Mouse (Mus musculus) ES-E14 (cell line): ENCODE measurements around the gene Prokr2. TPM values are rescaled to one million over a fixed set of nuclear protein-coding genes. Genes with fewer than 3 reads are reported as not detected.

Source experiments
- DNase-seq: peaks from one replicate; pipeline ENCODE4 v3.0.0-alpha.2; 2013; ENCODE audit warnings: low read depth, low spot score
- H3K27ac ChIP-seq: 2 replicates; pipeline ENCODE4 v1.5.1; 2012; ENCODE audit warnings: low read depth, mild to moderate bottlenecking, low read length, moderate library complexity, mixed read lengths; ENCODE audit not compliant: poor library complexity, insufficient read depth, severe bottlenecking
- H3K36me3 ChIP-seq: 2 replicates; pipeline ENCODE4 v1.6.1; 2012; ENCODE audit warnings: mild to moderate bottlenecking, low read length, moderate library complexity, mixed read lengths; ENCODE audit not compliant: control insufficient read depth, poor library complexity, insufficient read depth, severe bottlenecking
- H3K4me1 ChIP-seq, 2 experiments: fragments of 150-350 bp in 1 of 2; sonication (generic) in 1 of 2; 2 replicates each; pipeline ENCODE4 v1.6.1; 2012; ENCODE audit warnings: low read length in 2 of 2, mild to moderate bottlenecking in 1 of 2, mixed read lengths in 1 of 2; ENCODE audit not compliant: control insufficient read depth in 2 of 2, insufficient read depth in 2 of 2, poor library complexity in 1 of 2
- H3K4me3 ChIP-seq, 2 experiments: fragments of 150-350 bp in 1 of 2; sonication (generic) in 1 of 2; 2 replicates each; pipeline ENCODE4 v1.5.1; 2012; ENCODE audit warnings: low read length in 2 of 2, low read depth in 1 of 2, mild to moderate bottlenecking in 1 of 2, mixed read lengths in 1 of 2; ENCODE audit not compliant: insufficient read depth in 1 of 2, poor library complexity in 1 of 2, severe bottlenecking in 1 of 2
- H3K9ac ChIP-seq: 2 replicates; pipeline ENCODE4 v1.6.1; 2012; ENCODE audit warnings: low read depth, mild to moderate bottlenecking, low read length, mixed read lengths; ENCODE audit not compliant: poor library complexity, insufficient read depth, severe bottlenecking
- H3K9me3 ChIP-seq: fragments of 150-350 bp; sonication (generic); 2 replicates; pipeline ENCODE4 v1.6.1; 2012; ENCODE audit warnings: low read depth, mild to moderate bottlenecking, low read length; ENCODE audit not compliant: control insufficient read depth, insufficient read depth
- CHD2 ChIP-seq: IDR thresholded peaks from 2 replicates; pipeline ENCODE4 v1.6.1; 2014; ENCODE audit warnings: mild to moderate bottlenecking, low read depth, low read length, inconsistent platforms
- HCFC1 ChIP-seq: IDR thresholded peaks from 2 replicates; pipeline ENCODE4 v1.6.1; 2012; ENCODE audit warnings: low read length, inconsistent platforms, borderline replicate concordance; ENCODE audit not compliant: insufficient read depth
- MAFK ChIP-seq: IDR thresholded peaks from 2 replicates; pipeline ENCODE4 v1.6.1; 2014; ENCODE audit warnings: mild to moderate bottlenecking, low read depth, low read length, inconsistent platforms; ENCODE audit not compliant: insufficient read depth
- ZC3H11A ChIP-seq: IDR thresholded peaks from 2 replicates; pipeline ENCODE4 v1.6.1; 2012; ENCODE audit warnings: low read depth, mild to moderate bottlenecking, inconsistent platforms, low read length, borderline replicate concordance
- ZNF384 ChIP-seq: IDR thresholded peaks from 2 replicates; pipeline ENCODE4 v1.6.1; 2012; ENCODE audit warnings: low read depth, low read length, inconsistent platforms
- in situ Hi-C, 2 experiments: fragments of 600-800 bp; cut with MboI; formaldehyde crosslinking; loops; one replicate each; pipeline ENCODE4 v1.15.1; 2025; ENCODE audit warnings: low sequenced_read_pairs in 2 of 2, inconsistent platforms in 1 of 2; ENCODE audit not compliant: unreplicated experiment in 2 of 2
- total RNA-seq: library from RNA; depleted of rRNA; stranded (reverse); fragments of 300-350 nt; gene quantifications from 2 replicates; pipeline ENCODE4 v1.2.3, GENCODE M21; 2012

Prokr2 gene
- total RNA-seq, 1 experiment, result 0.22 TPM

GRCm38 (mm10) chr2:132368433-132368832, 16.8 kb downstream of the Prokr2 start:
- H3K27ac ChIP-seq, result no peak overlapping the region
- in situ Hi-C loops, result no loop called here
- no peaks in the 10 kb centered on the region for H3K36me3 ChIP-seq
- H3K4me3 ChIP-seq, result no peak overlapping the region
- H3K4me1 ChIP-seq, result no peaks in the 10 kb centered on the region
- H3K9me3 ChIP-seq, result no peaks in the 10 kb centered on the region
- DNase-seq, result no peak
- TF ChIP-seq ZC3H11A, result no peak
- no peak overlapping the region for H3K9ac ChIP-seq

GRCm38 (mm10) chr2:132343846-132344245, 41.4 kb downstream of the Prokr2 start:
- no peak overlapping the region for H3K9ac ChIP-seq
- no peaks in the 10 kb centered on the region for H3K36me3 ChIP-seq
- H3K4me1 ChIP-seq, result no peaks in the 10 kb centered on the region
- H3K9me3 ChIP-seq, result no peaks in the 10 kb centered on the region
- no peak overlapping the region for H3K4me3 ChIP-seq
- no peak overlapping the region for H3K27ac ChIP-seq
- no peak for DNase-seq
- TF ChIP-seq HCFC1 (no peak), ZNF384 (no peak), ZC3H11A (no peak), MAFK (no peak), CHD2 (no peak)
- in situ Hi-C loops, result no loop called here

DNA sequence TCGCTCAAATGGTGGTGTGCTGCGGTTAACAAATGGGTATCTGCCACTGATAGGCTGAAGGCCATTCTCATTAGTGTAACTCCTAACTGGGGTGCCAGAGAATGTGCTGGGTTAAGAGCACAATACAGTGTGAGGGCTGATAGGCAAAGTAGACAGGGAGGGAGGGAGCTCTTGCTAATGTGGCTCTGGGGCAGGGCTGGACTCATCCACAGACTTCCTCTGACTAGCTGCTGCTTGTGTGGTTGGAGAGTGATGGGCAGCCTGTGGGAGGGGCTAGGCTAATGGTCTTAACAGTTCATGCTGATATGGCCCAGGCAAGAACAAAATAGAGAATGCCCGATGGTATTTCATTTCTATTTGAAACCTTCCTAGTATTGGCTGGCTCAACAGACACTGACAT, 44.0 kb downstream of the Prokr2 start:
- Histone ChIP-seq H3K27ac (no peak overlapping the region), H3K9ac (no peak overlapping the region), H3K4me3 (no peak overlapping the region), H3K36me3 (no peaks in the 10 kb centered on the region), H3K9me3 (no peaks in the 10 kb centered on the region), H3K4me1 (no peaks in the 10 kb centered on the region)
- no peak for DNase-seq
- in situ Hi-C loops, result no loop called here
- no peak for TF ChIP-seq ZNF384
- no peak for TF ChIP-seq HCFC1
- no peak for TF ChIP-seq ZC3H11A
- no peak for TF ChIP-seq MAFK
- TF ChIP-seq CHD2, result no peak

GRCm38 (mm10) chr2:132340350-132340749, 44.9 kb downstream of the Prokr2 start:
- H3K27ac ChIP-seq, result no peak overlapping the region
- in situ Hi-C loops, result no loop called here
- no peak for TF ChIP-seq ZC3H11A
- no peak for TF ChIP-seq ZNF384
- no peak for TF ChIP-seq CHD2
- TF ChIP-seq HCFC1, result no peak
- no peak for TF ChIP-seq MAFK
- H3K36me3 ChIP-seq, result no peaks in the 10 kb centered on the region
- no peak overlapping the region for H3K9ac ChIP-seq
- no peak overlapping the region for H3K4me3 ChIP-seq
- H3K4me1 ChIP-seq, result no peaks in the 10 kb centered on the region
- no peaks in the 10 kb centered on the region for H3K9me3 ChIP-seq
- no peak for DNase-seq

GRCm38 (mm10) chr2:132337202-132337601, 48.0 kb downstream of the Prokr2 start:
- TF ChIP-seq HCFC1 (no peak), MAFK (no peak), ZC3H11A (no peak), CHD2 (no peak), ZNF384 (no peak)
- no peak overlapping the region for H3K27ac ChIP-seq
- in situ Hi-C loops, result no loop called here

More at GRCm38 (mm10) chr2:132337202-132337601, 48.0 kb downstream of the Prokr2 start:
- Histone ChIP-seq H3K9ac (no peak overlapping the region), H3K4me3 (no peak overlapping the region), H3K9me3 (no peaks in the 10 kb centered on the region), H3K4me1 (no peaks in the 10 kb centered on the region), H3K36me3 (no peaks in the 10 kb centered on the region)
- no peak for DNase-seq
